Mouse (Mus musculus) limb, embryonic 13.5 days (tissue): Measurements from ENCODE around the gene Wfdc15b. TPM values are rescaled to one million over a fixed set of nuclear protein-coding genes. Genes with fewer than 3 reads are reported as not detected.

ENCODE experiments used
- ATAC-seq: fragments of 200-750 bp; cut with Nextera tagmentation; 2 replicates; pipeline ENCODE4 v1.8.0; 2017; ENCODE audit warnings: low read depth, moderate number of reproducible peaks, moderate TSS enrichment; ENCODE audit not compliant: low FRiP score
- H3K27ac ChIP-seq: fragments of 300-500 bp; sonication (generic); 2 replicates; pipeline ENCODE4 v1.5.1; 2015; ENCODE audit warnings: inconsistent platforms, mild to moderate bottlenecking, moderate library complexity
- H3K27me3 ChIP-seq: fragments of 300-500 bp; sonication (generic); 2 replicates; pipeline ENCODE4 v1.6.1; 2015; ENCODE audit warnings: mild to moderate bottlenecking, inconsistent platforms
- H3K36me3 ChIP-seq: fragments of 300-500 bp; sonication (generic); 2 replicates; pipeline ENCODE4 v1.6.1; 2015; ENCODE audit warnings: inconsistent platforms, mild to moderate bottlenecking, moderate library complexity
- H3K4me1 ChIP-seq: fragments of 300-500 bp; sonication (generic); 2 replicates; pipeline ENCODE4 v1.6.1; 2015; ENCODE audit warnings: inconsistent platforms
- H3K4me2 ChIP-seq: fragments of 300-500 bp; sonication (generic); replicated peaks from 2 replicates; pipeline ENCODE4 v1.6.1; 2015; ENCODE audit warnings: inconsistent platforms, mild to moderate bottlenecking, moderate library complexity
- H3K4me3 ChIP-seq: fragments of 300-500 bp; sonication (generic); 2 replicates; pipeline ENCODE4 v1.5.1; 2015; ENCODE audit warnings: moderate library complexity, mild to moderate bottlenecking, inconsistent platforms
- H3K9ac ChIP-seq: fragments of 300-500 bp; sonication (generic); 2 replicates; pipeline ENCODE4 v1.6.1; 2015; ENCODE audit warnings: mild to moderate bottlenecking, inconsistent platforms
- H3K9me3 ChIP-seq: fragments of 300-500 bp; sonication (generic); 2 replicates; pipeline ENCODE4 v1.6.1; 2016; ENCODE audit warnings: inconsistent platforms
- WGBS: fragments of 180-500 bp; shearing (Covaris S2); methylation state at CpG from one replicate; pipeline ENCODE4 v1.1.7; 2015; 5-methylcytosine and 5-hydroxymethylcytosine counted together
- polyA plus RNA-seq: library from polyadenylated mRNA; unstranded; fragments of >200 nt; fragmentation: Nextera tagmentation; extraction: Ambion mirVana; gene quantifications from 2 replicates; pipeline ENCODE4 v1.2.1, GENCODE M21; 2015

The Wfdc15b gene
- polyA plus RNA-seq, 1 experiment from 2014 or later = not detected

- no peak for ATAC-seq
- Histone ChIP-seq H3K4me1 (peaks cover 28% of the 10 kb centered on the region), H3K27me3 (peaks cover 62% of the 10 kb centered on the region), H3K9ac (no peak overlapping the region), H3K9me3 (no peaks in the 10 kb centered on the region), H3K36me3 (no peaks in the 10 kb centered on the region), H3K4me2 (no peak overlapping the region), H3K27ac (no peak overlapping the region), H3K4me3 (no peak overlapping the region)
- 73% methylated on average over 8 of the region's 8 CpGs for whole genome bisulfite sequencing
These were observed 46.6 kb downstream of the Wfdc15b start for GRCm38 (mm10) chr2:164174649-164175395.

- H3K4me2 ChIP-seq = no peak overlapping the region
- peaks cover 73% of the 10 kb centered on the region for H3K27me3 ChIP-seq
- H3K4me3 ChIP-seq = no peak overlapping the region
- 66% methylated on average over 3 of the region's 3 CpGs for WGBS
- no peak overlapping the region for H3K9ac ChIP-seq
- ATAC-seq = no peak
- 0 out of 2 replicates have a peak, but pooled peaks cover 3% of the 10 kb centered on the region for H3K9me3 ChIP-seq
- no peak overlapping the region for H3K27ac ChIP-seq
- no peaks in the 10 kb centered on the region for H3K36me3 ChIP-seq
- H3K4me1 ChIP-seq = peaks cover 33% of the 10 kb centered on the region
These were observed 48.1 kb downstream of the Wfdc15b start for GRCm38 (mm10) chr2:164173394-164173793.

- Histone ChIP-seq H3K27ac (no peak within 1 kb of the TSS; the same call in 1 of the 2 replicates), H3K36me3 (no peaks in the 10 kb centered on the region), H3K9me3 (0 out of 2 replicates have a peak, but pooled peaks cover 3% of the 10 kb centered on the region), H3K9ac (peak within 1 kb of the TSS; percentile 67), H3K4me1 (peaks cover 39% of the 10 kb centered on the region), H3K4me3 (peak within 1 kb of the TSS; percentile 47), H3K4me2 (peak within 1 kb of the TSS; percentile 73), H3K27me3 (peaks cover 88% of the 10 kb centered on the region)
- under 1% methylated on average over 27 of the region's 29 CpGs for WGBS
- ATAC-seq = no peak
These were observed 50.6 kb downstream of the Wfdc15b start, which contains the start of gene Kcns1 for GRCm38 (mm10) chr2:164170902-164171301. Gene Kcns1, minus strand, starts transcription at chr2:164171113.

- Histone ChIP-seq H3K27me3 (peaks cover 94% of the 10 kb centered on the region), H3K9ac (peak overlapping the region; percentile 67; the same call in 1 of the 2 replicates), H3K4me3 (peak overlapping the region; percentile 47), H3K27ac (no peak overlapping the region), H3K36me3 (no peaks in the 10 kb centered on the region), H3K9me3 (0 out of 2 replicates have a peak, but pooled peaks cover 3% of the 10 kb centered on the region), H3K4me1 (peaks cover 39% of the 10 kb centered on the region), H3K4me2 (peak overlapping the region; percentile 73)
- ATAC-seq = no peak
- 7% methylated on average over 11 of the region's 11 CpGs for WGBS
These were observed 51.1 kb downstream of the Wfdc15b start for GRCm38 (mm10) chr2:164170326-164170725.

- Histone ChIP-seq H3K9me3 (0 out of 2 replicates have a peak, but pooled peaks cover 3% of the 10 kb centered on the region), H3K4me1 (peaks cover 34% of the 10 kb centered on the region), H3K27me3 (peaks cover 88% of the 10 kb centered on the region), H3K4me2 (peak overlapping the region; percentile 74), H3K9ac (peak overlapping the region; percentile 53), H3K36me3 (0 out of 2 replicates have a peak, but pooled peaks cover 3% of the 10 kb centered on the region), H3K4me3 (peak overlapping the region; percentile 48), H3K27ac (no peak overlapping the region)
- 11% methylated on average over 42 of the region's 42 CpGs for WGBS
- ATAC-seq = peak; percentile 62; the same call in 1 of the 2 replicates
These were observed 52.9 kb downstream of the Wfdc15b start for GRCm38 (mm10) chr2:164168571-164168946.

- Histone ChIP-seq H3K4me1 (peaks cover 34% of the 10 kb centered on the region), H3K9ac (peak overlapping the region; percentile 53), H3K4me3 (peak overlapping the region; percentile 48), H3K9me3 (0 out of 2 replicates have a peak, but pooled peaks cover 3% of the 10 kb centered on the region), H3K27me3 (peaks cover 84% of the 10 kb centered on the region), H3K36me3 (0 out of 2 replicates have a peak, but pooled peaks cover 3% of the 10 kb centered on the region), H3K4me2 (peak overlapping the region; percentile 74), H3K27ac (no peak overlapping the region)
- 14% methylated on average over 90 of the region's 90 CpGs for WGBS
- ATAC-seq = peak; percentile 48; the same call in 1 of the 2 replicates
These were observed 53.5 kb downstream of the Wfdc15b start for GRCm38 (mm10) chr2:164167752-164168570.

- no peak for ATAC-seq
- Histone ChIP-seq H3K4me3 (no peak overlapping the region), H3K36me3 (0 out of 2 replicates have a peak, but pooled peaks cover 3% of the 10 kb centered on the region), H3K4me2 (no peak overlapping the region), H3K9me3 (0 out of 2 replicates have a peak, but pooled peaks cover 3% of the 10 kb centered on the region), H3K4me1 (peaks cover 26% of the 10 kb centered on the region), H3K27me3 (peaks cover 56% of the 10 kb centered on the region), H3K27ac (no peak overlapping the region), H3K9ac (no peak overlapping the region)
- whole genome bisulfite sequencing = 91% methylated on average over 5 of the region's 5 CpGs
These were observed 56.5 kb downstream of the Wfdc15b start for GRCm38 (mm10) chr2:164164941-164165340.

Other genes with a start within 250 kb of the Wfdc15b start
- 338 and 342 TPM in 2 replicates for gene Ywhab, start 226.7 kb downstream of the Wfdc15b start, polyA plus RNA-seq
- 3.2 and 3.7 TPM in 2 replicates for gene Pabpc1l, start 196.2 kb downstream of the Wfdc15b start, polyA plus RNA-seq
- 17.5 and 20.1 TPM in 2 replicates for gene Stk4, start 151.3 kb downstream of the Wfdc15b start, polyA plus RNA-seq
- 57.8 and 61.7 TPM in 2 replicates for gene Tomm34, start 150.5 kb downstream of the Wfdc15b start, polyA plus RNA-seq
- gene Kcns1, start 50.5 kb downstream of the Wfdc15b start, polyA plus RNA-seq = 2.5 and 2.8 TPM in 2 replicates
- gene Wfdc5, start 38.9 kb downstream of the Wfdc15b start, polyA plus RNA-seq = not detected in 2 replicates
- gene Wfdc12, start 31.1 kb downstream of the Wfdc15b start, polyA plus RNA-seq = 0.51 TPM in 1 of 2 replicates, not detected in the other
- not detected in 2 replicates for gene Wfdc15a, start 21.5 kb downstream of the Wfdc15b start, polyA plus RNA-seq
- gene Svs2, start 16.8 kb upstream of the Wfdc15b start, polyA plus RNA-seq = not detected in 2 replicates
- gene Svs3b, start 35.0 kb upstream of the Wfdc15b start, polyA plus RNA-seq = not detected in 2 replicates
- not detected in 2 replicates for gene Svs4, start 56.8 kb upstream of the Wfdc15b start, polyA plus RNA-seq
- not detected in 2 replicates for gene Svs3a, start 67.6 kb upstream of the Wfdc15b start, polyA plus RNA-seq
- not detected in 2 replicates for gene Svs6, start 95.1 kb upstream of the Wfdc15b start, polyA plus RNA-seq
- gene Svs5, start 111.1 kb upstream of the Wfdc15b start, polyA plus RNA-seq = not detected in 2 replicates
- gene Slpi, start 167.4 kb upstream of the Wfdc15b start, polyA plus RNA-seq = 3.2 and 3.8 TPM in 2 replicates
- gene Rbpjl, start 181.5 kb upstream of the Wfdc15b start, polyA plus RNA-seq = 1.5 and 1.6 TPM in 2 replicates
- 192 and 200 TPM in 2 replicates for gene Matn4, start 183.5 kb upstream of the Wfdc15b start, polyA plus RNA-seq
- 61.0 and 63.6 TPM in 2 replicates for gene Sdc4, start 222.2 kb upstream of the Wfdc15b start, polyA plus RNA-seq
- 65.2 and 66.6 TPM in 2 replicates for gene Sys1, start 235.3 kb upstream of the Wfdc15b start, polyA plus RNA-seq
- gene Gm20458, start 239.3 kb upstream of the Wfdc15b start, polyA plus RNA-seq = 5.5 and 7.4 TPM in 2 replicates